Mouse (Mus musculus) hindbrain, embryonic 11.5 days (tissue): ENCODE measurements around the gene Arid5a. TPM values are rescaled to one million over a fixed set of nuclear protein-coding genes. Genes with fewer than 3 reads are reported as not detected.
A peak's percentile ranks its signal among the peaks of the same experiment; 100 is the strongest.

Experiments
- ATAC-seq: fragments of 200-750 bp; cut with Nextera tagmentation; 2 replicates; pipeline ENCODE4 v1.8.0; 2017; ENCODE audit warnings: mild to moderate bottlenecking, moderate TSS enrichment, moderate library complexity; ENCODE audit not compliant: low FRiP score
- DNase-seq: peaks from one replicate; pipeline ENCODE4 v3.0.0-alpha.2; 2015; ENCODE audit warnings: low spot score
- H3K27ac ChIP-seq: fragments of 300-500 bp; sonication (generic); 2 replicates; pipeline ENCODE4 v1.5.1; 2014; ENCODE audit warnings: mild to moderate bottlenecking, low read depth, low read length
- H3K27me3 ChIP-seq: fragments of 300-500 bp; sonication (generic); 2 replicates; pipeline ENCODE4 v1.6.1; 2014; ENCODE audit warnings: mild to moderate bottlenecking, low read length, moderate library complexity, mixed read lengths; ENCODE audit not compliant: control insufficient read depth, insufficient read depth
- H3K36me3 ChIP-seq: fragments of 300-500 bp; sonication (generic); 2 replicates; pipeline ENCODE4 v1.6.1; 2014; ENCODE audit warnings: mild to moderate bottlenecking, low read length, moderate library complexity, mixed read lengths; ENCODE audit not compliant: control insufficient read depth, insufficient read depth
- H3K4me1 ChIP-seq: fragments of 300-500 bp; sonication (generic); replicated peaks from 2 replicates; pipeline ENCODE4 v1.6.1; 2014; ENCODE audit warnings: low read length, mixed read lengths; ENCODE audit not compliant: control insufficient read depth, insufficient read depth
- H3K4me2 ChIP-seq: fragments of 300-500 bp; sonication (generic); replicated peaks from 2 replicates; pipeline ENCODE4 v1.6.1; 2014; ENCODE audit warnings: mild to moderate bottlenecking, low read depth, low read length
- H3K4me3 ChIP-seq: fragments of 300-500 bp; sonication (generic); 2 replicates; pipeline ENCODE4 v1.5.1; 2014; ENCODE audit warnings: low read depth, low read length
- H3K9ac ChIP-seq: fragments of 300-500 bp; sonication (generic); 2 replicates; pipeline ENCODE4 v1.6.1; 2014; ENCODE audit warnings: low read depth, low read length
- H3K9me3 ChIP-seq: fragments of 300-500 bp; sonication (generic); 2 replicates; pipeline ENCODE4 v1.6.1; 2016; ENCODE audit warnings: low read length; ENCODE audit not compliant: control insufficient read depth
- WGBS: fragments of 180-500 bp; shearing (Covaris S2); extraction: QIAGEN DNeasy Blood & Tissue Kit; methylation state at CpG from one replicate; pipeline ENCODE4 v1.1.7; 2014; 5-methylcytosine and 5-hydroxymethylcytosine counted together
- polyA plus RNA-seq: library from polyadenylated mRNA; unstranded; fragments of >200 nt; fragmentation: Nextera tagmentation; extraction: Ambion mirVana; gene quantifications from 2 replicates; pipeline ENCODE4 v1.2.1, GENCODE M21; 2014

Arid5a gene
- polyA plus RNA-seq, 1 experiment from 2014 or later = 1.9 TPM

DNA sequence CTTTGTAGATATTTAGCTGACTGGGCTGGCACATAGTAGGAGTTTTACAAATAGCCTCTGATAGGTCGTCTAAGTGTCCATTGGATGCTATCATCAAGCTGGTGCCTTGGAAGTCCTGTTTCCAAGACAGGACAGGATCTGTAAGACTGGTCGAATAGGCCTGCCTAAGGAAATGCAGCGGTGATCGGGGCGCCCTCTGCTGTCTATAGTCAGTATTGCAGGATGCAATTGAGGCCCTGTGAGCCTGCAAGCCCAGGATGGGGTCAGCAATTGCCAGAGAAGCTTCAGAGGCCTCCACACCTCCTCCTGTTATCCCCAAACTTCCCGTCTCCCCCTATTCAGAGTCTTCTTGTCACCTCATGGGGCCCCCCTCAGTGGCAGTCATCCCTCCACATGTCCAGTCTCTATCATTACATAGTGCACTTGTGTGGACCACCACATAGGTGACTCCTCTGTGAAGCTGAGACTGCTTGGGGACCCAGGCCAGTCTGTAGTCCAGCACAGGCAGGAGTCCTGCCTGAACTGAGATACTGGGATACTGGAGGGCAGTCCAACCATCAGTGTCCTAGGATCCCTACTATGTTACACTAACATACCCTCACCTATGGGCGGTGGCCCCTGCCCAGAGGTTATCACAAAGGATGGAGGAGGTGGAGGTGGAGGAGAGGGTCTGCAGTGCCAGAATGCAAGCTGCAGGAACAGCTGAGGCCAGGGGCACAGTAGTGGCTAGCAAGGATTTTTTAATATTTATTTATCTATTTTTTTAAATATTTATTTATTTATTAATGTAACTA, 30.1 kb upstream of the Arid5a start:
- Histone ChIP-seq H3K27me3 (no peaks in the 10 kb centered on the region), H3K9me3 (no peaks in the 10 kb centered on the region), H3K4me1 (0 out of 2 replicates have a peak, but pooled peaks cover 2% of the 10 kb centered on the region), H3K36me3 (no peaks in the 10 kb centered on the region), H3K9ac (no peak overlapping the region), H3K27ac (no peak overlapping the region), H3K4me2 (no peak overlapping the region), H3K4me3 (no peak overlapping the region)
- 24% methylated on average over 7 of the region's 7 CpGs for WGBS
- DNase-seq (peak; percentile 85), ATAC-seq (0 out of 2 replicates have a peak, but pooled peaks have one; percentile 37)

DNA sequence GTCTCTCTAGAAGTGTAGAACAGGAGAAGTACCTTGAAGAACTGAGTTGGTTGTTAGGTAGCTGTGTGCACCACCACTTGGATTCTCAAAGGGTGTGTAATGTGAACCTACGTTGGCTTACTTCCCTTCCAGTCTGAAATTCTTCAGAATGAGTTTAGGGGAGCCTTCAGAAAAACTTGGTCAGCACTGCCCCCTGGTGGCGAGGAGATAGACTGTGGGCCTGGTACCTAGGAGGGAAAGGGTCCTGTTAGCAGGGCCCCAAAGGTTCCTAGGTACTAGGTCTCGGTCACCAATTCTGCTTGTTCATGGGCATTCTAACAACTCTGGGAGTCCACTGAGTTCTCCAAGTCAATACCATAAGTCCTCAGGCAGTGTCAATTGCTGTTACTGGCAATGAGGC, 28.3 kb upstream of the Arid5a start:
- H3K27ac ChIP-seq = no peak overlapping the region
- no peak overlapping the region for H3K9ac ChIP-seq
- no peak overlapping the region for H3K4me3 ChIP-seq
- H3K9me3 ChIP-seq = no peaks in the 10 kb centered on the region
- no peak for ATAC-seq
- no peaks in the 10 kb centered on the region for H3K27me3 ChIP-seq
- WGBS = 28% methylated on average over 3 of the region's 3 CpGs
- peak; percentile 89 for DNase-seq
- H3K4me1 ChIP-seq = no peaks in the 10 kb centered on the region
- no peaks in the 10 kb centered on the region for H3K36me3 ChIP-seq
- H3K4me2 ChIP-seq = no peak overlapping the region

DNA sequence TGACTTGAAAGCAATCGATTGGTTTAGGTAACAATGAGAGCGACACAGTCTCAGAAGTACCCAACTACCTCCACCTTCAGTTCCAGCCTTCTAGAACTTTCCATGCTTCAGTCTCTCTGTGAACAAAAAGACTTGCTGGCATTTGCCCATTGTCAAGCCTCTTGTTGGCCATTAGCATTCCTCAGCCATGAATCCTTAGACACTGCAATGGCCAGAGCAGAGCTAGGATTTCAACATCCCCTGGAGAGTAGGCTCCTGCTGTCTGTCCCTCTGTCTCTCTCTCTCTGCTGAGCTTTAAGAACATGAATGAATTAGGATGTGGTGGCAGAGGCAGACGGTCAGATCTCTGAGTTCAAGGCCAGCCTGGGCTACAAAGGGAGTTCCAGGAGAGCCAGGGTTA, 26.6 kb upstream of the Arid5a start:
- ATAC-seq (no peak), DNase-seq (no peak)
- no peak overlapping the region for H3K27ac ChIP-seq
- no peak overlapping the region for H3K4me2 ChIP-seq
- 82% methylated on average over 3 of the region's 3 CpGs for WGBS
- H3K4me3 ChIP-seq = no peak overlapping the region
- H3K9me3 ChIP-seq = no peaks in the 10 kb centered on the region
- no peak overlapping the region for H3K9ac ChIP-seq
- no peaks in the 10 kb centered on the region for H3K27me3 ChIP-seq
- H3K36me3 ChIP-seq = no peaks in the 10 kb centered on the region
- no peaks in the 10 kb centered on the region for H3K4me1 ChIP-seq

DNA sequence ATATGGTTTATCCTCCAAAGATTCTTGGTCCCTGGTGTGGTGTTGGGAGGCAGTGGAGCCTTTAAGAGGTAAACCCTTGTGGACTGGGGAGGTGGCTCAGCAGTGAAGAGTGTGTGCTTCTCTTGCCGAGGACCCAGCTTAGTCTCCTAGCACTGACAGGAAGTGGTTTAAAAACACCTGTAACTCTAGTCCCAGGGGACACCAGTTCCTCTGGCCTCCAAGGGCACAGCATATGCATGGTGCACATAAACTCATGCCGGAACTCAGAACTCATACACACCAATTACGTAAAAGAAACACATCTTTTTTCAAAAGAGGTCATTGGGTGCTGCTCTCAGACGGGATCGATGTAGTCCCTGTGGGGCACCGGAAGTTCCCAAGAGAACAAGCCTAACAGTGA, 25.7 kb upstream of the Arid5a start:
- no peak for ATAC-seq
- no peaks in the 10 kb centered on the region for H3K27me3 ChIP-seq
- WGBS = 91% methylated on average over 6 of the region's 6 CpGs
- H3K4me3 ChIP-seq = no peak overlapping the region
- H3K4me1 ChIP-seq = no peaks in the 10 kb centered on the region
- H3K9me3 ChIP-seq = no peaks in the 10 kb centered on the region
- DNase-seq = no peak
- no peak overlapping the region for H3K9ac ChIP-seq
- H3K4me2 ChIP-seq = no peak overlapping the region
- no peak overlapping the region for H3K27ac ChIP-seq
- H3K36me3 ChIP-seq = no peaks in the 10 kb centered on the region

DNA sequence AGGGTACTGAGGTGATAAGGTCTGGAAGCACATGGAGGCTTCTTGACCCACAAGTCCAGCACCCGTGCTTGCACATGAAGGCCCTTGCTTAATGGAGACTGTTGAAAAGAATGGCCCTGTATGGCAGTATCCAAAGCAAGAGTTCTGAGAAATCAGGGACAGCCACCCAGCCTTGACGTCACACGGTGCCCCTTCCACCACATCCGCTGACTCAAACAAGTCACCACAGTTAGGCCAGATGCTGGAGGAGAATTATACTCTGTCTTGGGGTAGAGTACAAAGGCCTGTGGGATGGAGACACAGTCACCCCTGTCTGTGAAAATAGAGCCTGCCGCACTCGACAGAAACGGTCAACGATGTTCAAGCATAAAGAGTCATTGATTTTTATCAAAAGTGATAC, 14.1 kb upstream of the Arid5a start:
- ATAC-seq = no peak
- Histone ChIP-seq H3K27me3 (no peaks in the 10 kb centered on the region), H3K36me3 (no peaks in the 10 kb centered on the region), H3K9me3 (no peaks in the 10 kb centered on the region), H3K27ac (no peak overlapping the region), H3K9ac (no peak overlapping the region), H3K4me3 (no peak overlapping the region), H3K4me1 (no peaks in the 10 kb centered on the region), H3K4me2 (no peak overlapping the region)
- 95% methylated on average over 8 of the region's 8 CpGs for WGBS
- DNase-seq = no peak

DNA sequence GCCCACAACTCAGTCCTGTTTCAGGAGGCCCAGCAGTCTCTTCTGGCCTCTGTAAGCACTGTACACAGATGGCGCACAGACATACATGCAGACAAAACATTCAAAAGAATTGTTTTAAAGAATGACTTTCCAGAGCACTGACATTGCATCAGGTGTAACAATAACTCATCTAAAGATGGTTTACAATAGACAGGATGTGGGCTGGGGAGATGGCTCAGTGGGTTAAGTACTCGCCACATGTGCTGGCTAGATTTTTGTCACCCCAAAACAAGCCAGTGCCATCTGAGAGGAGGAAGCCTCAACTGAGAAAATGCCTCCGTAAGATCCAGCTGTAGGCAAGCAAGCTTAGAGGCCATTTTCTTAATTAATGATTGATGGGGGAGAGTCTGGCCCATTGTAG, 13.1 kb upstream of the Arid5a start:
- DNase-seq (no peak), ATAC-seq (no peak)
- Histone ChIP-seq H3K4me3 (no peak overlapping the region), H3K4me1 (no peaks in the 10 kb centered on the region), H3K9ac (no peak overlapping the region), H3K4me2 (no peak overlapping the region), H3K9me3 (no peaks in the 10 kb centered on the region), H3K27me3 (no peaks in the 10 kb centered on the region), H3K36me3 (no peaks in the 10 kb centered on the region), H3K27ac (no peak overlapping the region)
- 85% methylated on average over 3 of the region's 3 CpGs for WGBS

DNA sequence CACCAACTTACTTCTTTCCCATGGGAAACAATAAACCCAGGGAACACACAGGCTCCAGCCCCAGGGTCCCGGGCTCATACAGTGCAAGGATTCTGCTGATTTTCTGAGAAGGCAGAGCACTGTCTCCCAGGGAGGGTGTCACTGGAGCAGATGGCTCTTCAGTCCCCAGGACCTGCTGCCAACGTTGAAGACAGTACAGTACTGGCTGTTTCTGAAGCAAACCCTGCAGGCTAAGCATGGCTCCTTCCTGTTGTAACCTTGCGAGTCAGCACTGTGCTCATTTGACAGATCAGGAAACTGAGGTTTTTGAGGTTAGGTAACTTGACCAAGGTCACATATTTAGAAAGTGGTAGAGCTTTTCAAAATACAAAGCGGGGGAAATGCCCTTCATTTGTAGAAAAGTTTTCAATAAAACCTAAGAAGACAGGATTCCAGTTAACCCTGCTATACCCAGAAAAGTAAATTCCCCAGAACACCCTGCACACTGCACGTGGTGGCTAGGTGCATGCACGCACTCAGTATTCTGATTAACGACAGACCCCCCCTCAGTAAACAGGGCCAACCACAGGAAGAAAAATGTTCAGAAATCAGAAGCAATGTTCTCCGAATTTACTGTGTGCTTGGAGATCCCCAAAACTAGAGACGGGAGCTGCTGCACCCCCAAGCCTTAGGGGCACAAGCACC, 10.9 kb upstream of the Arid5a start:
- Histone ChIP-seq H3K36me3 (no peaks in the 10 kb centered on the region), H3K4me1 (no peaks in the 10 kb centered on the region), H3K27me3 (no peaks in the 10 kb centered on the region), H3K4me3 (no peak overlapping the region), H3K4me2 (no peak overlapping the region), H3K9me3 (no peaks in the 10 kb centered on the region), H3K9ac (no peak overlapping the region), H3K27ac (no peak overlapping the region)
- 74% methylated on average over 9 of the region's 9 CpGs for WGBS
- ATAC-seq (no peak), DNase-seq (no peak)

DNA sequence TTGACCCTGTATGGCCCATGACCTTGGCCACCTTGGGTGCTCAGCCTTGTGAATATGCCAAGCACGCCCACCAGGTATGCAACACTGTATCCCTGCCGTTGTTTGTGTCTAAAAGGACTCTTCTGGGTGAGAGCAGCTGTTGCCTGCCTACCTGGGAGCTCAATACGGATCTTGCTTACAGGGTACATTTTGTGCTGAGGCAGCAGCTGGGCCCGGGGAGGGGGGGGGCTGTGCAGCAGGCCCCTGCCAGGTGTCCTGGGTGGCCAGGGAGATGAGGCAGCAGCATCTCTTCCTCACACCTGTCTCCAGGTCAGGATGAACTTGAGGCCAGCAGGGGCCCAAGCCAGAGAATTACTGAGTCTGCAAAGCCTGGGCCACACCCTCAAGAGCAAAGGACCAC, 9.4 kb upstream of the Arid5a start:
- 82% methylated on average over 4 of the region's 4 CpGs for WGBS
- Histone ChIP-seq H3K4me3 (no peak overlapping the region), H3K36me3 (no peaks in the 10 kb centered on the region), H3K27ac (no peak overlapping the region), H3K9me3 (no peaks in the 10 kb centered on the region), H3K27me3 (no peaks in the 10 kb centered on the region), H3K4me1 (no peaks in the 10 kb centered on the region), H3K4me2 (no peak overlapping the region), H3K9ac (no peak overlapping the region)
- ATAC-seq (no peak), DNase-seq (no peak)

DNA sequence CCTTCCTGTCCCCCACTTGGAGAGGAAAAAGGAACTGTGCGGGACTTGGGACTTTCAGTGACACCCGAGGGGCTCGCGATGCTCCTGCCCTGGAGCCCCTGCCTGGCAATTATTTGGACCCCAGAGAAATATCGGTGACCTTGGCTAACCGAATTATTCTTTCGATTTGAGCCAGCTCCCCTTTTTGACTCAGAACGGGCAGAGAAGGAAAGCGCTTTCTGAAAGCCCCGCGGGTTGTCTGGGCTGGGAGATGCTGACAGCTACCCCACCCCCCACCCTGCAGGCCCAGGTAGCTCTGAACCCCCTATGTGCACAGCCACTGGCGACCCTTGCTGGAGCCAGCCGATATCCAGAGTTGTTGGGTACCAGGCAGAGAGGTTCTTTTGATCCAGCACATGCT, 8.4 kb upstream of the Arid5a start:
- WGBS = 29% methylated on average over 13 of the region's 13 CpGs

More for the DNA sequence above, 8.4 kb upstream of the Arid5a start:
- H3K4me2 ChIP-seq = no peak overlapping the region
- no peak for ATAC-seq
- H3K27me3 ChIP-seq = no peaks in the 10 kb centered on the region
- DNase-seq = no peak
- H3K4me1 ChIP-seq = no peaks in the 10 kb centered on the region
- H3K36me3 ChIP-seq = no peaks in the 10 kb centered on the region
- H3K4me3 ChIP-seq = no peak overlapping the region
- H3K27ac ChIP-seq = no peak overlapping the region
- H3K9ac ChIP-seq = no peak overlapping the region
- H3K9me3 ChIP-seq = no peaks in the 10 kb centered on the region
